Mouse (Mus musculus): ENCODE results near the gene Zranb1. TPM values are rescaled to one million over a fixed set of nuclear protein-coding genes. Genes with fewer than 3 reads are reported as not detected.

The Zranb1 gene
- 17.3 and 18.7 TPM in 2 replicates for polyA plus RNA-seq (2014; fragmentation: Nextera tagmentation; extraction: Ambion mirVana)

GRCm38 (mm10) chr7:132930850-132931559 is at the start of gene Zranb1:
Gene Zranb1 (plus strand): TSS chr7:132931142.
- H3K9me3 ChIP-seq (ENCODE audit: control insufficient read depth, low read depth, low read length): no peaks in the 10 kb centered on the region
- peak within 1 kb of the TSS; percentile 97 for H3K27ac ChIP-seq (ENCODE audit: low read length)
- peak within 1 kb of the TSS; percentile 87 for H3K4me3 ChIP-seq (ENCODE audit: low read depth, low read length)
- peaks cover 5% of the 10 kb centered on the region; the same call in 1 of the 2 replicates for H3K4me1 ChIP-seq (ENCODE audit: control insufficient read depth, insufficient read depth, low read length)
- ATAC-seq (ENCODE audit: insufficient number of reproducible peaks, insufficient read depth, low FRiP score, low read depth): peak; percentile 100
- no peaks in the 10 kb centered on the region for H3K27me3 ChIP-seq (ENCODE audit: control insufficient read depth, insufficient read depth, low read length)
- peak within 1 kb of the TSS; percentile 63 for H3K4me2 ChIP-seq (replicated peaks; ENCODE audit: low read depth, low read length)
- WGBS: under 1% methylated on average over 82 of the region's 93 CpGs
- H3K9ac ChIP-seq (replicated peaks; ENCODE audit: low read depth, low read length): peak within 1 kb of the TSS; percentile 95
- H3K36me3 ChIP-seq (ENCODE audit: control insufficient read depth, insufficient read depth, low read length): no peaks in the 10 kb centered on the region

DNA sequence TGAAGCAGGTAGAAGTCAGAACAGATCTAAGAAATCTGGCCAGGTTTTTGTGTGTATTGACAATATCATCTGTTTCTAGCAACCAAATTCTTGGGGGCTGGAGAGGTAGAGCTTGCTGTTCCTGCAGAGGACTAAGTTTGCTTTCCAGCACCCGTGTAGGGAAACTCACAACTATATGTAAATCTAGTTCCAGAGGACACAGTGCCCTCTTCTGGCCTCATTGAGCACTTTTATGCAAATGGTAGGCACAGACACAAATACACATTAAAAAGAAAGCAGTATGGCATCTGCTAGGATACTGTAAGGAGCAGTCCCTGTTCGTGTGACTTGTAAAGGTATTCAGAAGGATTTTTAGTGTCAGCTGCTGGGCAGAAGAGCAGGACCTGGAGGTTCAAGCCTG is 48.6 kb upstream of the Zranb1 start:
- H3K4me3 ChIP-seq (ENCODE audit: low read depth, low read length): no peak overlapping the region
- no peak for ATAC-seq (ENCODE audit: insufficient number of reproducible peaks, insufficient read depth, low FRiP score, low read depth)
- H3K27me3 ChIP-seq (ENCODE audit: control insufficient read depth, insufficient read depth, low read length): no peaks in the 10 kb centered on the region
- no peaks in the 10 kb centered on the region for H3K4me1 ChIP-seq (ENCODE audit: control insufficient read depth, insufficient read depth, low read length)
- H3K9me3 ChIP-seq (ENCODE audit: control insufficient read depth, low read depth, low read length): no peaks in the 10 kb centered on the region
- peaks cover 54% of the 10 kb centered on the region for H3K36me3 ChIP-seq (ENCODE audit: control insufficient read depth, insufficient read depth, low read length)
- H3K4me2 ChIP-seq (replicated peaks; ENCODE audit: low read depth, low read length): no peak overlapping the region
- no peak overlapping the region for H3K27ac ChIP-seq (ENCODE audit: low read length)
- 72% methylated on average over 2 of the region's 2 CpGs for WGBS
- no peak overlapping the region for H3K9ac ChIP-seq (replicated peaks; ENCODE audit: low read depth, low read length)

DNA sequence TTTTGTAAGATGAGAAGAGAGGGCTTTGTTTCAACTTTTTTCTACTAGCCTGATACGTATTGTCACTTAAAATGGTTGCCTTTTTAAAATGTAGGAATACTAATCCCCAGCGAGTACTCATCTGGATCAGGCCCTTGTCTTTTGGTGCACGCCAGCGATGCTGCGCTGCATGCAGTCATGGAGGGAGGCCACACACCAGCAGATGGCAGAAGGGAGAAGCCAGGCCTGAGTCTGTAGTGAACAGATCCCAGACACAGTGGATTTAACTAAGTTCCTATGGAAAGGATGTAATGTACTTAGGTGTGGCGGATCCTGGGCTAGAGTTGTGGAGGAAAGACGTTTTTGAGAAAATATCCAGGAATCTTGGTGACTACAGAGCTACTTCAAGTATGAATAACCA is 46.9 kb upstream of the Zranb1 start:
- 93% methylated on average over 7 of the region's 7 CpGs for WGBS

DNA sequence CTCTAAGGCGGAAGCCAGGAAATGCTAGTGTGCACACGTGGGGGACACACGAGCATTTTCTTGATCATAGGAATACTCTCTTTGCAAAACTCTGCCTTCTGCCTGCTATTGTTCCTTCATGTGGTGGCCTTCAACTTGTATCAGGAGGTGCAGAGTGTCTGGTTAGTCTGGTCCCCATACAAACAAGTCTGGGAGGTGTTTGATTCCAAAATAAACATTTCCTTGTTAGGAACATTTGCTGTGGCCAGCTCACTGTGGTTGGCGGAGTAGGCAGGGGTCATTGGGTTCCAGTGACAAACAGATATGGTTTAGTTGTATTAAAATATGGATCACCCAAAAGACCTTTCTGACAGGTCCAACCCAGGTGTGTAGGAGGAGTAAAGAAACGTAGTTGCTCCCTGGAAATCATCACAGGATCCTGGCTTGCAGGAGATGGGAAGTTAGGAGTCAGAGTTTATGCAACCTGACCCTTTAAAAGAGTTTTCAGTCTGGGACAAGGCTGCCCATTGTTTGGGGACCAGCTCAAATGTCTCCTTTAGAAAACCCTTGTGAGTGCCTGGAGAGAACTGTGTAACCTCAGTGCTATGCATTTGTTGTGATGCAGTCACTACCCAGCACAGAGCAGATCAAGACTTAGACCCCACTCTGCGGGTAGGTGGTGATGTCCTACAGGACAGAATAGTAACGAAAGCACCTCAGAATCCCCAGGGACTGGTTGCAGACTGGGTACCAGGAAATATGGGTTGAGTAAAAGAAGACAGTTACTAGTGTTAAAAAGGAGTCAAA is 43.7 kb upstream of the Zranb1 start:
- no peak for ATAC-seq (ENCODE audit: insufficient number of reproducible peaks, insufficient read depth, low FRiP score, low read depth)
- WGBS: 50% methylated on average over 7 of the region's 7 CpGs
- H3K4me2 ChIP-seq (replicated peaks; ENCODE audit: low read depth, low read length): no peak overlapping the region

More for the DNA sequence above, 46.9 kb upstream of the Zranb1 start:
- Histone ChIP-seq H3K27ac (ENCODE audit: low read length) (no peak overlapping the region), H3K4me1 (ENCODE audit: control insufficient read depth, insufficient read depth, low read length) (no peaks in the 10 kb centered on the region), H3K4me3 (ENCODE audit: low read depth, low read length) (no peak overlapping the region), H3K36me3 (ENCODE audit: control insufficient read depth, insufficient read depth, low read length) (peaks cover 38% of the 10 kb centered on the region), H3K9ac (replicated peaks; ENCODE audit: low read depth, low read length) (no peak overlapping the region), H3K27me3 (ENCODE audit: control insufficient read depth, insufficient read depth, low read length) (no peaks in the 10 kb centered on the region), H3K4me2 (replicated peaks; ENCODE audit: low read depth, low read length) (no peak overlapping the region), H3K9me3 (ENCODE audit: control insufficient read depth, low read depth, low read length) (no peaks in the 10 kb centered on the region)
- no peak for ATAC-seq (ENCODE audit: insufficient number of reproducible peaks, insufficient read depth, low FRiP score, low read depth)

GRCm38 (mm10) chr7:132888052-132888451 is 42.9 kb upstream of the Zranb1 start:
- WGBS: 53% methylated on average over 3 of the region's 3 CpGs
- Histone ChIP-seq H3K36me3 (ENCODE audit: control insufficient read depth, insufficient read depth, low read length) (peaks cover 6% of the 10 kb centered on the region; the same call in 1 of the 2 replicates), H3K9ac (replicated peaks; ENCODE audit: low read depth, low read length) (no peak overlapping the region), H3K27me3 (ENCODE audit: control insufficient read depth, insufficient read depth, low read length) (no peaks in the 10 kb centered on the region), H3K4me1 (ENCODE audit: control insufficient read depth, insufficient read depth, low read length) (no peaks in the 10 kb centered on the region), H3K27ac (ENCODE audit: low read length) (no peak overlapping the region), H3K4me2 (replicated peaks; ENCODE audit: low read depth, low read length) (no peak overlapping the region), H3K9me3 (ENCODE audit: control insufficient read depth, low read depth, low read length) (no peaks in the 10 kb centered on the region), H3K4me3 (ENCODE audit: low read depth, low read length) (no peak overlapping the region)
- ATAC-seq (ENCODE audit: insufficient number of reproducible peaks, insufficient read depth, low FRiP score, low read depth): no peak

More for the DNA sequence above, 43.7 kb upstream of the Zranb1 start:
- H3K4me3 ChIP-seq (ENCODE audit: low read depth, low read length): no peak overlapping the region
- no peak overlapping the region for H3K27ac ChIP-seq (ENCODE audit: low read length)
- no peaks in the 10 kb centered on the region for H3K4me1 ChIP-seq (ENCODE audit: control insufficient read depth, insufficient read depth, low read length)
- H3K27me3 ChIP-seq (ENCODE audit: control insufficient read depth, insufficient read depth, low read length): no peaks in the 10 kb centered on the region
- no peaks in the 10 kb centered on the region for H3K9me3 ChIP-seq (ENCODE audit: control insufficient read depth, low read depth, low read length)
- peaks cover 13% of the 10 kb centered on the region; the same call in 1 of the 2 replicates for H3K36me3 ChIP-seq (ENCODE audit: control insufficient read depth, insufficient read depth, low read length)
- no peak overlapping the region for H3K9ac ChIP-seq (replicated peaks; ENCODE audit: low read depth, low read length)

- WGBS: 68% methylated on average over 4 of the region's 4 CpGs
- H3K27ac ChIP-seq (ENCODE audit: low read length): no peak overlapping the region
- H3K27me3 ChIP-seq (ENCODE audit: control insufficient read depth, insufficient read depth, low read length): no peaks in the 10 kb centered on the region
- no peak for ATAC-seq (ENCODE audit: insufficient number of reproducible peaks, insufficient read depth, low FRiP score, low read depth)
- H3K4me1 ChIP-seq (ENCODE audit: control insufficient read depth, insufficient read depth, low read length): no peaks in the 10 kb centered on the region
- no peak overlapping the region for H3K4me2 ChIP-seq (replicated peaks; ENCODE audit: low read depth, low read length)
- no peaks in the 10 kb centered on the region for H3K9me3 ChIP-seq (ENCODE audit: control insufficient read depth, low read depth, low read length)
- no peak overlapping the region for H3K9ac ChIP-seq (replicated peaks; ENCODE audit: low read depth, low read length)
- H3K4me3 ChIP-seq (ENCODE audit: low read depth, low read length): no peak overlapping the region
- H3K36me3 ChIP-seq (ENCODE audit: control insufficient read depth, insufficient read depth, low read length): peaks cover under 1% of the 10 kb centered on the region; the same call in 1 of the 2 replicates
Observed at GRCm38 (mm10) chr7:132888518-132889249, 42.3 kb upstream of the Zranb1 start.

DNA sequence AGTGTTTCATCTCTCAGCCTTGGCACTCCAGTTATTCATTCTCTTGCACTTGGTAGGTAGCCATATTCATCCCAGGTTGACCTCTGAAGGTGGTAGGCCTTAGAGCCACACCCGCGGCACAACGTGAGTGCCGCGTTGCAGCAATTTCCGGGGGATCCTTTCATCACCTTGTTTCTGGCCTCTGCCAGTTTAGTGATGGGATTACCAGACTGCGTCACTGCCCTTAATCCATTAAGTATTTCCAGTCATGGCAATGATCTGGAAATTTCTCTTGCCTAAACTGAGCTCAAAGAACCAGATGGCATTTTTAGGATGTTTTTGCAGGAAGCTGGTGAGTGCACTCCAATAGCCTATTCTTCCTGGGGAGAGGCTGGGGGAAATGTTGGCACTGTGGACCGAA is 41.3 kb upstream of the Zranb1 start:
- H3K4me3 ChIP-seq (ENCODE audit: low read depth, low read length): no peak overlapping the region
- H3K36me3 ChIP-seq (ENCODE audit: control insufficient read depth, insufficient read depth, low read length): no peaks in the 10 kb centered on the region
- no peaks in the 10 kb centered on the region for H3K4me1 ChIP-seq (ENCODE audit: control insufficient read depth, insufficient read depth, low read length)
- H3K9me3 ChIP-seq (ENCODE audit: control insufficient read depth, low read depth, low read length): no peaks in the 10 kb centered on the region
- no peak overlapping the region for H3K27ac ChIP-seq (ENCODE audit: low read length)
- no peak for ATAC-seq (ENCODE audit: insufficient number of reproducible peaks, insufficient read depth, low FRiP score, low read depth)
- no peaks in the 10 kb centered on the region for H3K27me3 ChIP-seq (ENCODE audit: control insufficient read depth, insufficient read depth, low read length)
- no peak overlapping the region for H3K4me2 ChIP-seq (replicated peaks; ENCODE audit: low read depth, low read length)
- 93% methylated on average over 8 of the region's 8 CpGs for whole genome bisulfite sequencing
- no peak overlapping the region for H3K9ac ChIP-seq (replicated peaks; ENCODE audit: low read depth, low read length)

- H3K27ac ChIP-seq (ENCODE audit: low read length): no peak overlapping the region
Observed at GRCm38 (mm10) chr7:132890201-132890600, 40.7 kb upstream of the Zranb1 start.

More at GRCm38 (mm10) chr7:132890201-132890600, 40.7 kb upstream of the Zranb1 start:
- H3K27me3 ChIP-seq (ENCODE audit: control insufficient read depth, insufficient read depth, low read length): no peaks in the 10 kb centered on the region
- no peaks in the 10 kb centered on the region for H3K36me3 ChIP-seq (ENCODE audit: control insufficient read depth, insufficient read depth, low read length)
- no peaks in the 10 kb centered on the region for H3K9me3 ChIP-seq (ENCODE audit: control insufficient read depth, low read depth, low read length)
- no peak overlapping the region for H3K4me3 ChIP-seq (ENCODE audit: low read depth, low read length)
- H3K4me2 ChIP-seq (replicated peaks; ENCODE audit: low read depth, low read length): no peak overlapping the region
- WGBS: 94% methylated on average over 5 of the region's 5 CpGs
- H3K9ac ChIP-seq (replicated peaks; ENCODE audit: low read depth, low read length): no peak overlapping the region
- H3K4me1 ChIP-seq (ENCODE audit: control insufficient read depth, insufficient read depth, low read length): no peaks in the 10 kb centered on the region
- no peak for ATAC-seq (ENCODE audit: insufficient number of reproducible peaks, insufficient read depth, low FRiP score, low read depth)
